Mouse (Mus musculus): Measurements from ENCODE around the gene Arid3c. TPM values are rescaled to one million over a fixed set of nuclear protein-coding genes. Genes with fewer than 3 reads are reported as not detected.
"Not testable (repeated sequence)": the region's sequence is repeated elsewhere in the genome, so short reads cannot be mapped to it uniquely, and the experiment has no call there.

Arid3c gene
- polyA plus RNA-seq, 1 experiment from 2014 or later, result 0.26 TPM

DNA sequence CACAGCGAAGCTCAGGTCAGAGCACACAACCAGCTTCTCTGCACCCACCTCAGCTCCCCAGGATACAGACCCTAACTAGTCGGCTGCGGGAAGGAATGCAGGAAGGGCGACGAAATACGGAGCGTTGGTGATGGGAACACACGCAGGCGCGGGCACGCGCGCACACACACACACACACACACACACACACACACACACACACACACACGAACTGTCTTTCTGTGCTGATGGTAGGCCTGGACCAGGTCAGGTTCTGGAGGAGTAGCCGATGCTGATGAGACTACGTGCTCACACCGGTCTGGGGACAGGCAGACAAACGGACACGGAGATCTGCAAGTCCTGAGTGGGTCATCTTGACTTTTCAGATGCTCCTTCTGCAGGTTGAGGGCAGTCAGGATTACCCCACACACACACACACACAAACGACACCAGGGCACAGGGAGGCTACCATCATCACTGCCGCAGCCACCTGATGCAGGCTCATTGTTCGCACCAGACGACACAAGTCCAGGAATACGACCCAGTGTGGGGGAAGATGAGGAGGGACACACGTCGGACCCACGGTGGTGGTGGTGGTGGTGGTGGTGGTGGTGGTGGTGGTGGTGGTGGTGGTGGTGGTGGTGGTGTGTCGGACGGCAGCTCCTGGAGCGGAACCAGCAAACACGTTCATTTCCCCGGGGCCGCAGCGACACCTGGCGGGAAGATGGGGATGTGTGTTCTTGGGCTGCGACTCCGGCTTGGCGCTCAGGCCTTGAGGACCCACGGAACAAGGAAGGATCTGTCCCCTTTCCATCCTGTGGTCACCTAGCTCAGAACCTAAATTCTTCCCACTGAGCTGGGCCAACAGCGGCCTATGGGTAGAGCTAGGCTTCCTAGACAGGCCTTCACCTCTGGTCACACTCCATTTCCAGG, 33.8 kb downstream of the Arid3c start, which contains the start of gene Cntfr:
Gene Cntfr (minus strand): TSS at position 160 of the 912 bp plus-strand sequence.
- WGBS, result 14% methylated on average over 35 of the region's 40 CpGs
- not testable (repeated sequence) for H3K9me3 ChIP-seq (replicated peaks); H3K4me3 ChIP-seq; H3K36me3 ChIP-seq (ENCODE audit: poor library complexity, severe bottlenecking); H3K4me1 ChIP-seq; ATAC-seq; H3K9ac ChIP-seq; H3K27me3 ChIP-seq; H3K27ac ChIP-seq
- peak within 1 kb of the TSS; percentile 49 for H3K4me2 ChIP-seq

DNA sequence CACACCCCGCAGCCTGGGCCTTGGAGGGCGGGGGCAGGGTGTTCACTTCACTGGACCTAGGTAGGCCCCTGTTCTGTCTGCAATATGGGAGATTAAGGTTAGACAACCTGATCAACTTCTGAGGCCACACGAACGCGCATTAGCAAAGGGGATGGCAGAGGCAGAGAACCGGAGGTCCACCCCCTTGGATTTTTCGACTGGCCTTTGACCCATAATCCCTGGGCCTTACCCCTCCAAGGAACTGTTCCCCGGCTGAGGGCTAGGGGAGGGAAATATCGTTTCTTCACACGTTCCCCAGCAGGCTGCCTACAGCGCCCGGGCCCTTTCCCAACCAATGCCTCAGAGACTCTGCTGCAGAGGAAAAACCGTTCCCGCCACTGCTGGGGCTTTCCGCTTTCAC, 34.5 kb downstream of the Arid3c start:
- H3K4me1 ChIP-seq; H3K27ac ChIP-seq; H3K27me3 ChIP-seq; H3K9me3 ChIP-seq (replicated peaks); H3K36me3 ChIP-seq (ENCODE audit: poor library complexity, severe bottlenecking); H3K9ac ChIP-seq; H3K4me3 ChIP-seq; H3K4me2 ChIP-seq; ATAC-seq: not testable (repeated sequence)
- 7% methylated on average over 14 of the region's 15 CpGs for WGBS

DNA sequence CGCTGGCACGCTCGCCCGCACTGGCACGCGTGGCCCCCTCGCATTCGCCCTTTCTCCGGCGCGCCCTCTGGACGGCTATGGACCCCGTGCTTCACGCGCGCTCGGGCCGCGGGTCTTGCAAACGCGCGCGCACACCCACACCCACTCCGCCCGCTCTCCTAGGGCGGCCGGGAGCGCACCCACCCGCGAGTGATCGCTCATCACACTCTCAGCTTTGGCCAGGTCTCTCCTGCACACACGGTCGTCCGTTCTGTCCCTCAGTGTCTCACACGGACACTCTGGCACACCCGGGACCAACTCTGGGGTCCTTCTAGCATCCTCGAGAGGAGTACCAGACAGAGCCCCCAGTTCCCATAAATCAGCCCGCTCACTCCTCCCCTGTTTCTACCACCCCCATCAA, 35.1 kb downstream of the Arid3c start:
- not testable (repeated sequence) for H3K4me1 ChIP-seq; ATAC-seq; H3K9ac ChIP-seq; H3K27me3 ChIP-seq; H3K9me3 ChIP-seq (replicated peaks); H3K36me3 ChIP-seq (ENCODE audit: poor library complexity, severe bottlenecking); H3K27ac ChIP-seq
- H3K4me2 ChIP-seq, result peak overlapping the region; percentile 49
- 3% methylated on average over 19 of the region's 38 CpGs for WGBS
- H3K4me3 ChIP-seq, result peak overlapping the region; percentile 26

DNA sequence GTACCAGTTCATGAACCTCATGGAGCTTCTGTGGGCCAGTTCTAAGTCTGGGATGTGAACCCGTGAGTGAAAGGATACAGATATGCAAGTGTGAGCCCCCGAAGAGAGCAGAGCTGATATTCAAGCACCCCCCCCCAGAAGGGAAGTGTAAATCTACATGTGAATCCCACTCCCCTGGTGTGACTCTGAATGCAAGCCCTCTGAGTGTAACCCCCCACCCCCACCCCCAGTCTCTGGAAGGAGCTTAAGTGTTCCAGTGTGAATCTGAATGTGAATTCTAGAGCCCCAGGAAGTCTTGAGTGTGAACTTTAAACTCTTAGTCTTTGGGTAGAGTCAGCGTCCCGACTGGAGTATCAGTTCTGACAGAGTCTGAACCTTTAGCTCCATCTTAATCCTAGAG, 37.4 kb downstream of the Arid3c start:
- WGBS, result 5% methylated on average over 4 of the region's 4 CpGs
- Histone ChIP-seq H3K4me2 (peak overlapping the region; percentile 51), H3K9ac (0 out of 2 replicates have a peak overlapping the region, but pooled peaks have one; percentile 14), H3K4me1 (peaks cover 13% of the 10 kb centered on the region), H3K4me3 (peak overlapping the region; percentile 18; the same call in 1 of the 2 replicates)
- not testable (repeated sequence) for H3K36me3 ChIP-seq (ENCODE audit: poor library complexity, severe bottlenecking); ATAC-seq; H3K27me3 ChIP-seq; H3K9me3 ChIP-seq (replicated peaks); H3K27ac ChIP-seq

DNA sequence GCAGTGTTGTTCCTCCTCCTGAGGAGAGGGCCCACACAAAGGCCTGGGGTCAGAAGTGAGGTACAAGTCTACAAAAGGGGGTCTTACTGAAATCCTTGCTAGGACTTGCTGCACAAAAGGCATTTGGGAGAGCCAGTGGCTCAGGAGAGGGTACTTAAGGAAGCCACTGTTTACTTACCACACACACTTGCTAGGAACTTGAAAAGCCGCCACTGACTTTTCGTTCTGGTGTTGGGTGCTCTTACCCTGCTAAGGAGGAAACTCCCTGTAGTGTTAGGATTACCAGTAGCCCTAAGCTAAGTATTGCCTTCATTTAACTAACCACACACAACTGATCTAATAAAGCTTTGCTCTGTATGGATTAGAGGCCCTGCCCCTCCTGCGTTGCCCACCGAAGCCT, 40.9 kb downstream of the Arid3c start:
- WGBS, result no CpG with 5 or more reads among the region's 4 CpGs
- H3K27me3 ChIP-seq; H3K9me3 ChIP-seq (replicated peaks); H3K4me2 ChIP-seq; H3K9ac ChIP-seq; H3K36me3 ChIP-seq (ENCODE audit: poor library complexity, severe bottlenecking); ATAC-seq; H3K27ac ChIP-seq; H3K4me3 ChIP-seq: not testable (repeated sequence)
- peaks cover 39% of the 10 kb centered on the region for H3K4me1 ChIP-seq

DNA sequence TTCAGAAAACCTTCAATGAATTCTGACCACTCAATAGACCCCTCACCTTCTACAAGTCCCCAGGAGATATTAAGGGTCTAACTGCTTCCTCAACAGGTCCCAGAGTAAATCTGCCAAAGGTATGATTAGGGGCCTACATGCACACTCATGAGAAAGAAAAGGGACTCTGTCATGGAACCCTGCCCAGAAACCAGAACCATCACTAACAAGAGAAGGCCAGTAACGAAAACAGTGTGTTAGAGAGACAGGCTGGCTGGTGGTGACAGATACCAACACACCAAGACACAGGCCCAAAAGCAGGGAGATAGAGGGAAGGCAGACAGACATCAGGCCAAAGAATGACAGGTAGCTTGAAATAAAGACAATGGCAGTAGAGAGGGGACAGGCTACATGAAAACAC, 42.4 kb downstream of the Arid3c start:
- H3K4me2 ChIP-seq; H3K9ac ChIP-seq; ATAC-seq; H3K27me3 ChIP-seq; H3K9me3 ChIP-seq (replicated peaks); H3K36me3 ChIP-seq (ENCODE audit: poor library complexity, severe bottlenecking); H3K4me3 ChIP-seq: not testable (repeated sequence)
- 31% methylated on average over 1 of the region's 1 CpGs for WGBS
- H3K4me1 ChIP-seq, result peaks cover 43% of the 10 kb centered on the region
- H3K27ac ChIP-seq, result peak overlapping the region; percentile 55

DNA sequence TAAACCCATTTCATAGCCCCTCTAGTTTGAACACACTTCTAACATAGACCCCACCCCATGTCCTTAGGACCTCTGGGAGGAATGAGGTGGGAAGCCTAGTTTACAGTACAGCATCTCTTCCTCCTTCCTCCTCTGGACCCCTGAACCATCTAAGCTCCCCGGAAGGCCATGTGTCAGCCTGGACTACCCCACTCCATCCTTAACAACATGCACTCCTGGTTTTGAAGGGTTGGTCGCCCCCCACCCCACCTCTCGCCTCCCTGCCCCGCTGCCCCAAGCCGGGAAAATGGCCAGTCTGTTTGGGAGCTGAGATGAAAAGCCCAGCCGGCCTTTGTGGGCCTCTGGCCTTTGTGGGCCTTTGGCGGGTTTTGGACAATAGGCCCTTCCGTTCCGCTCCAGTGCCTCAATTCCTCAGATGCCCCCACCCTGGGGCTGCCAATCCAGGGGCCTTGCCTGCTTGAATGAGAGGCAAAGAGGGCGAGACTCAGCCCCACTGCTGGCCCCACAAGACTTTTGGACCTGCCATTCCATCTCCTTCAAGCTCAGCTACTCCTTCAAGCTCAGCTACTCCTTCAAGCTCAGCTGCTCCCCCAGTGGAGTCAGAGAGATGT, 45.0 kb downstream of the Arid3c start:
- ATAC-seq; H3K4me2 ChIP-seq; H3K4me3 ChIP-seq; H3K27me3 ChIP-seq; H3K9ac ChIP-seq; H3K36me3 ChIP-seq (ENCODE audit: poor library complexity, severe bottlenecking); H3K9me3 ChIP-seq (replicated peaks): not testable (repeated sequence)
- WGBS, result 4% methylated on average over 10 of the region's 10 CpGs
- H3K4me1 ChIP-seq, result peaks cover 58% of the 10 kb centered on the region
- H3K27ac ChIP-seq, result peak overlapping the region; percentile 62

DNA sequence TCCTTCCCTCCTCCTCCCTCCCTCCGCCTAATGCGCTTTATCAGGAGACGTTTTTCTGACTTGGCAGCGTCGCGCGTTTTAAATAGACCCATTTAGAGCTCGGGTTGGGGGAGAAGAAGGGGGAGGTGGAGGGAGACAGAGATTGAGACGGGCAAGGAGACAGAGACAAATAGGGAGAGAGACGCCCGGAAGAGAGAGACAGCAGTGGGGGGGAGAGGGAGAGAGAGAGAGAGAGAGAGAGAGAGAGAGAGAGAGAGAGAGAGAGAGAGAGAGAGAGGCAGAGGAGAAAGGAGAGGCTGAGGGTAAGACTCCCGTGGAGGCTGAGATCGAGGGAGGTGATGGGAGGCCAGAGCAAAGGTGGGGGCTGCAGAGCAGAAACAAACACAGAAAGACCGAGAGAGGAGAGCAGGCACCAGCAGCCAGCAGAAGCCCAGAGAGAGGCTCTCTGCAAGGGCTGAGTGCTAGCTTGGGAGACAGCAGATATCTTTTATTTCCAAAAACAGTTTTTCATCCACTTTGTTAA, 46.0 kb downstream of the Arid3c start:
- Histone ChIP-seq H3K4me2 (peak overlapping the region; percentile 43; the same call in 1 of the 2 replicates), H3K4me1 (peaks cover 68% of the 10 kb centered on the region), H3K27ac (peak overlapping the region; percentile 93)
- not testable (repeated sequence) for H3K4me3 ChIP-seq; H3K9ac ChIP-seq; H3K9me3 ChIP-seq (replicated peaks); H3K27me3 ChIP-seq; H3K36me3 ChIP-seq (ENCODE audit: poor library complexity, severe bottlenecking)
- 0% methylated on average over 12 of the region's 14 CpGs for WGBS
- peak; percentile 5; the same call in 1 of the 2 replicates for ATAC-seq

DNA sequence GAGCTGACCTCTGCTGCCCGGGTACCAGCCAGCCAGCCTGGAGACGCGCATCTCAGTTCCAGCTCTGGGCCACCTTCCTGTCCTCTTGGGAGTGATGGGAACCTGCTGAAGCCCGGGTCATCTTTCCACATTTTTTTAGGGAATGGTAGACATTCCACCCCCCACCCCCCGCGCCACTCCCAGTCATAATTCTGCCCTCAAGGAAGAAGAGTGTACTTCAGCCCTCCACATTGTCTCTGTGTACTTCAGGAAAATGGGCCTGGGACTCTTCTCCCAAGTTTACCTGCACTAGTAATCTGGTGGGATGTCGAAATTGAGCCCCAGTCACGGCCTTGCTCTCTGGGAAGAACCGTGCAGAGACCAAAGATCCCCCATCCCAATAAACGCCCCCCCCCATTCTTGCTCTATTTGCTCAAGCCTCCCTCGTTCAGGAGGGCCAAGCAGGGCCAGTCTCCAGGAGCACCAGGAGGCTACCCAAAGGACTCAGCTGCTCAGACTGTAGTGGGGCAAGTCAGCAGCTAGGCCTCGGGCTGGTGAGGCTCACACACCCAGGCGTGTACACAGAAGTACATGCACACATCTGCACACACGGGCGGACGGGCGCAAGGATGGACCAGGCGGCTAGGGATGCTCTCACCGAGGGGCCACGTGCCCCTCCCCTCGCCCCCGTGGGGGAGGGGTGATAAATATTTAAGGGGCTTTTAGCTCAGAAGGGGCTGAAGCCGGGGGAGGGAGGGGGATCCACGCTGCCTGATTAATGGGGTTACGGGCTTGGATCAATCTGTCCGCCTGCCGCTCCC, 46.6 kb downstream of the Arid3c start:
- H3K27ac ChIP-seq, result peak overlapping the region; percentile 93
- H3K27me3 ChIP-seq; H3K9me3 ChIP-seq (replicated peaks); H3K36me3 ChIP-seq (ENCODE audit: poor library complexity, severe bottlenecking); H3K9ac ChIP-seq: not testable (repeated sequence)
- 3% methylated on average over 23 of the region's 27 CpGs for whole genome bisulfite sequencing
- H3K4me1 ChIP-seq, result peaks cover 75% of the 10 kb centered on the region
- H3K4me3 ChIP-seq, result peak overlapping the region; percentile 12; the same call in 1 of the 2 replicates
- peak; percentile 39 for ATAC-seq
- peak overlapping the region; percentile 43 for H3K4me2 ChIP-seq

DNA sequence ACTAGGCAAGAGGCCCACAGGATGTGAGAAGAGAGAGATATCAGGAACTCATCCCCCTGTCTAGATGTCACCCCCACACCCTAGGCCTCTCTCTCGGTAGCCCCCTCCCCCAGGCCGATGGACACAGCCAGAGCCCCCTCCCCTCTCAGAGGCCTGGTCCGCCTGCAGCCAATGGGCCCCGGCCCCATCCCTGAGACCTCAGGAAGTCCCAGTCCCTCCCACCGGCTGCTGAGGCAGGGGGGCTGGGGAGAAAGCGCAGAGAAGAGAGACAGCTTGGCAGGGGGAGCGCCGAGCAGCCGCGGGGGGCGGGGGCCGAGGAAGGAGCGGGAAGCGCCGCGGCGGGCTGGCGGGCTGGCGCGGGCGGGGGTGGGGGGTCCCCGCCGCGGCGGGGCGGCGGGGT, 47.6 kb downstream of the Arid3c start:
- H3K27ac ChIP-seq, result peak overlapping the region; percentile 85
- H3K27me3 ChIP-seq; H3K4me3 ChIP-seq; H3K9ac ChIP-seq; H3K36me3 ChIP-seq (ENCODE audit: poor library complexity, severe bottlenecking); H3K9me3 ChIP-seq (replicated peaks): not testable (repeated sequence)
- WGBS, result 0% methylated on average over 1 of the region's 27 CpGs
- H3K4me1 ChIP-seq, result peaks cover 75% of the 10 kb centered on the region
- H3K4me2 ChIP-seq, result peak overlapping the region; percentile 48
- peak; percentile 57 for ATAC-seq

DNA sequence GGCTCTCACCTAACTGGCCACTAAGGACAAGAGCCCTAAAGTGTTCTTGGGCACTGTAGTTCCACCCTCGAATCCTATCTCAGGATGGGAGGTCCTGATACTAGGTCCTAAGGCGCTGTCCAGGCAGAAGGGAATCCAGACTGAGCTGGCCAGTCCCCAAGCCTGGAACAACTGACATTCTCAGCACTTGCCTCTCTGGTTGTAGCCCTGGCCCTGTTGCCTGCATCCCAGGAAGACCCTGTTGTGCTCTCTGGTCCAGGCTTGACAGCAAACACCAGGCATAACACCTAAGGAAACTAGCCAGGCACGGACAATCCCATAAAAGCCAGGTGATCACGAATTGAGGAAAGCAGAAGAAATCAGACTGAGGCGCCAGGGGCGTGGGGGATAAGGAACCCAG, 48.2 kb downstream of the Arid3c start:
- no peak for ATAC-seq
- H3K9ac ChIP-seq, result peak overlapping the region; percentile 41
- H3K4me3 ChIP-seq, result 0 out of 2 replicates have a peak overlapping the region, but pooled peaks have one; percentile 4
- H3K27me3 ChIP-seq, result no peaks in the 10 kb centered on the region
- H3K36me3 ChIP-seq (ENCODE audit: poor library complexity, severe bottlenecking), result 0 out of 2 replicates have a peak, but pooled peaks cover 8% of the 10 kb centered on the region
- H3K4me2 ChIP-seq, result peak overlapping the region; percentile 48
- H3K9me3 ChIP-seq (replicated peaks), result no peaks in the 10 kb centered on the region
- peak overlapping the region; percentile 85 for H3K27ac ChIP-seq
- 27% methylated on average over 6 of the region's 6 CpGs for WGBS
- H3K4me1 ChIP-seq, result peaks cover 77% of the 10 kb centered on the region
